Mouse (Mus musculus) right cerebral cortex, adult 18-20 months (tissue): ENCODE data around the gene Fam213a.

Experiments used
- DNase-seq: peaks from one replicate; pipeline ENCODE4 v3.0.0; 2022; ENCODE audit warnings: mixed read lengths

The Fam213a gene

DNA sequence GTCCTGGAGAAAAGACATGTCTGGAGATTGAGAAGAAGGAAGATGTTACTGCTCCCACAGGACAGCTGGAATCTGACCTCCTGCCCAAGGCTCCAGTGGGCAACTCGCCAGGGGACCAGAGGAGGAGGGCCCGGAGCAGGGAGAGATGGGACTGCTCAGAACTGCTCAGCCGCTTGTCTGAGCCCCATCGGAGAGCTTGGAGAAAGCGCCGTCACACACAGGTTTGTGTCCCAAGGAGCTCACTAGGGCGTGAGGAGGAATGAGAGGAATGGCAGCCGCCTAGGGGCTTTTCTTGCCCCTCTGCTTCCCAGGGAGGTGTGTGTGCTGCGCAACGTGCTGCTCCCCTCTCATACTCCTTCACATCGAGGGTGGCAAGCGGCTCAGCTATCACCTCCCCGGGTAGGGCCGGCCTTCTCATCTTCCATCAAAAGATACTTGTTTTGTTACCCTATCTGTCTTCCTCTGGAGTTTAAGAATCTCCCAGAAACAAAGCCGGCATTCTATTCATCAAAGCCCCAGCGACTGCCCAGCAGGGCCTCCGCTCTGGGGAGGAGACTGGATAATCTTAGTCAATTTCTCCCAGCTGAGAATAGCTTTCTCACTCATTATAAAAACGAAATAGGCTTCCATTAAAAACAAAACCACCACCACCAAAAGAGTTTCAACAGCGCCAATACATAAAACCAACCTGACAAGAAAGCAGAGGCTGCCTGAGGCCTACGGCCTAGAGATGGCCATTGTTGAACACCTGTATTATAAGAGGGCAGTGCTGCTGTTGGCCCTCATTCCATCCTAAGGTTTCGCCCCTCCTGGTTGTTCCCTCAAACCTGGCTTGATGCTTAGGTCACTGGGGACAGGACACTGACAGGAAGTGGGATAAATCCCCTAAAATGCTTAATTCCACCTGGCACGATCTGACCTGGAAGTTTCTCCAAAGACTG is 9.1 kb downstream of the Fam213a start:
- DNase-seq: no peak

DNA sequence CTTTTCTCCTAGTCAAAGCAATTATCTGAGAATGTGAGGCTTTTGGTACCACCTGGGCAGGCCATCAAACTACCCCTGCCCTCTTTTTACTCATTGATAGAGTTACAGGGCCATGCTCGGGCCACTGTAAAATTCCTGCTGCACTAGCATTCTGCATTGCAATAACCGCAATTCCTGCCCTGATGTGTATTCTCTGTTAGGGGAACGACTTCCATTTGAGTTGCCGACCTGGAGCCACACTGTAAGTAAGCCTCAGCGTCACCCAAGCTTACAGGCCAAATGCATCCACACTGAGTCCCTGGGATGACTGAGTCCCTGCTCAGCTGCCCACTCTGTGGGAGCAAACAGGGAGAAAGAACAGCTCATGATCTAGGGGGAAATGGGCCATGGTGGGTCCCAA is 12.0 kb downstream of the Fam213a start:
- DNase-seq: no peak

DNA sequence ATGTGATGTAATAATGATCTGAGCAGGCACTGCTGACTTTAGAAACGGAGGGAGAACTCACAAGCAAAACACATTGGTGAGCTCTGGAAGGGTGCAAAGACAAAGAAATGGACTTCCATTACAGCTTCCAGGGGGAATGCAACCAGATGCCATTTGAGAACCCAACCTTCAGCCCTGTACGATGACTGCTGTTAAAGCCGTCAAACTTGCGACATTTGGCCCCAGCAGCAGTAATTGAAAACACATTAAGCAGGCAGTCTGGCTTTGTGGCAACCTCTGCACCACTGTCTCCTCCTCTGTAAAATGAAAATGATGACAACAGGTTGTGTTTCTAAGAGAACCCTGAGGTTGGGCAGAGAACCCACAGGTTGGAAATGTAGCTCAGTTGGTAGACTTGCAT is 12.8 kb downstream of the Fam213a start:
- no peak for DNase-seq

DNA sequence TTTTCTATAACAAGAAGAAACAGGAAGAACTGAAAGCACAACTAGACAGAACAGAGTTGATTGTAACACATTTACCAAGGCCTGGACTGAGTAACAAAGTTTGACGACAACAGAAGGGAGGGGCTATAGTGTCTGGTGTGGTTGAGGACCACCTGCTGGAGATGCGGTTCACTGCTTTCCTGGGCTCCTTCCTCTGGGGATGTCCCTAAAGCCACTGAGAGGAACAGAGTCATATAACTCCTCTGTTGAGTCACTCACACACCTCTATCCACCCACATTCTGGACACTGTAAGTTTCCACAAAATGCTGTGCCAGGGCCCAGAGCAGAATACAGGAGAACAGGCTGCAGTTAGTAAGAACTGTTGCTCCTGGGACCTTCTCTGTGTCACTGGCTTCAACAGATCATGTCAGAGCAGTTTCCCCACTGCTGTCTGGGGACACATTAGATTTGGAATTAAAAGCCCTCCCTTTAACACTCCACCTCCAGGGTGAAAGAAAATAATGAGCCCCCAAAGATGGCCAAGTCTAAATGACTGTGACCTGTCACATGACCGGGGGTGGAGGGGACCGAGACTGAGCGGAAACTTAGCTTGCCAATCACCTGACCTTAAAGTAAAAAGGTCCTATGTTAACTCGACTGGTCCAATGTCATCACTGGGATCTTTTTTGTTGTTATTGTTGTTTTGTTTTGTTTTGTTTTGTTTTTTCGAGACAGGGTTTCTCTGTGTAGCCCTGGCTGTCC is 13.5 kb downstream of the Fam213a start:
- DNase-seq: no peak

DNA sequence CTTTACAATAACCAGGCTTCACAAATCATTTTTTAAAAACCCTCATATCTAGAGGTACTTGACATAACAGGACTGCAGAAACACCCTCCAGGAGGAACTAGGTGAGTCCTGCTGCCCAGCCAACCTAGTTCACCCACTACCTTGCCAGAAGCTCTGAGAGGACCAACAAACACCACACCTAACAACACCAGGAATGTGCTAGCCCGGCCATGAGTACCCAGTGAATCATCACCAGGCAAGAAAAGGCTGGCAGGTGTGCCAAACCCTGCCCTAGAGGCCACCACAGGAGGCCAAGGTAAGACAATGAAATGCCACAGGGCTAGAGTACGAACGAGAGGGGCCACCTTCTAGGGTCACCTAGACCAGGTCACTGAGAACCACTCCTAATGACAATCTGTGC is 17.4 kb downstream of the Fam213a start:
- DNase-seq: no peak

DNA sequence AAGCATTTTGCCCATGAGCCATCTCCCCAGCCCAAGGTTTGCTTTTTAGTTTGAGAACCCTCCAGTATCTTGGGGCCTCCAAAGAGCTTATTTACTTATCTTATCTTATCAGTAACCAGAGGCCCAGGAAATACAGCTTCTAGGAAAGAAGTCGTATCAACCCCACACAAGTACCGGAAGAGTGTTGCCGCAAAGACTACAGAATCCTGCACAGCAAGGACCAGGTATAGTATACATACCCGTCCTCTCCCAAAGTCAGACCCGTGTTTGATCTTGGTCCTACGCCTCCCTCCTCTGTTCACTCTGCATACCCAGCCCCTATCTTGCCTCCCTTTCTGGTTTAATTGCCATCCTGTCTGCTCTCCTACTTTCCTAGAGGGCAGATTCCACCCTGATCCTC is 21.1 kb downstream of the Fam213a start:
- DNase-seq: no peak

DNA sequence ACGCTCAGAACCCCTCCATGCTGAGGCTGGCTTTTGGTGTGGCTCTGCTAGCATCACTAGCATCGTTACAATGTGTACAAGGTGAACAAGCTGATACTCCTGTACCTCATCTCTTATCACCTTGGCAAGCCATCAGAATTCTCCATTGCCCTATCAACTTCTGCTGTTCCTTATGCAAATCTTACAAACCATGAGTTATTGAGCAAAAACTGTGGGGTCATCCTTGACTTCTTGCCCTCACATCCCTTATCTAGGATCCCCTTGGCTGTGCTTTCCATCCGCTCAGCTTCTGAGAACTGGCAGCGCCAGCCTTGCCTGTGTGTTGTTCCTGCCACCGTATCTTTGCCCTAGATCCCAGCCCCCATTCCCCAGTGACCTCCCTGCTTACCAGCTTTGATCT is 24.8 kb downstream of the Fam213a start:
- no peak for DNase-seq

DNA sequence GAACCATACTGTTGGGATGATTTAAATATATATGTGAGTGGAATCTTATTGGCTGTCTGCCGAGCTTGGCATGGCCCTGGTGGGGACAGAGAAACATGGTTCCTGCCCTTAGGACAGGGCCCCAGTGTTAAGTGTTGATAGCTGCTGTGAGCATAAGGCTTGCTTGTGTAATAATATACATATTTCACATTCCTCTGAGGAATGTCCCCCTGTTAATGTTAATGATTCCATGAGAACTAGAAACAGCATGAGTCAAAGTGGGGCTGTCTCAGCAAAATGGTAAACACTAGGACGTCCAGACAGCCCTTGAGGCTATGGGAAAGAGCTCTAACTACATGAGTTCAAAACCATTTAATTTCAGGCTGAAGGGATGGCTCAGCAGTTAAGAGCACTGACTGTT is 26.4 kb downstream of the Fam213a start:
- DNase-seq: no peak

DNA sequence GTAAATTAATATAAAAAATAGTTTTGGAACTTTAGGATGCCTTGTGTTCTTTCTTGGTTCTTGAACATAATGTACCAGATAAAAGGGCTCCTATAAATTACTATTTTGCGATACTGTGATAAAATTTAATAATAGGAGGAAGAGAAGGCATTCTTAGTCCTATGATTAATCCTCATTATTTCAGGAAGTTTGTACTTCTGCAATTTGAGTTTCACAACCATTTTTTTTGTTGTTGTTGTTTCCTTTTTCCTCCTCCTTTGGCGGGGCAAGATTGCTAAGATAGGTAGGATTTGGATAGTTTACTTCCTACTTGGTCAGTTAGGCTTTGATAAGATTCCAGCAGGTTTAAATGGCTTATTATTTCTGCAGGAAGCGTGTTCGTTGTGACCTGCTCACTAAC is 28.0 kb downstream of the Fam213a start:
- no peak for DNase-seq

DNA sequence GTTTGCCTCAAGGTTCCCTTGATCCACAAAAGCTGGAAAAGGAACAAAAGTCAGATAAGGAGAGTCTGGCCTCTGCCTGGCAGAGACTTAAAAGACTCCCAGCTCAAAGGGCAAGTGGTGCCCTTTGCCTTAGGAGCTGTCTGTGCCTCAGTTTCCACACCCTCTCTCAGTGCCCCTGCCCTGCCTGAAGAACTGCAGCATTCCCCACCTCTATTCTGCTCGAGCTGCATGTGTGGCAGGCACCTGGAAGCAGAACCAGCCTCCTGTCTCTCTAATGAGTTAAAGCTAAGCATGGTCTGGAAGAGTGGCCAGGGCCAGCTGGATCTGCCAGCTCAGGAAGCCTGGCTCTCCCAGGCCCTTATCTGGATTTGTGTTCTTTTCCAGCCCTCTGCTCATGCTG is 33.9 kb downstream of the Fam213a start:
- DNase-seq: no peak

DNA sequence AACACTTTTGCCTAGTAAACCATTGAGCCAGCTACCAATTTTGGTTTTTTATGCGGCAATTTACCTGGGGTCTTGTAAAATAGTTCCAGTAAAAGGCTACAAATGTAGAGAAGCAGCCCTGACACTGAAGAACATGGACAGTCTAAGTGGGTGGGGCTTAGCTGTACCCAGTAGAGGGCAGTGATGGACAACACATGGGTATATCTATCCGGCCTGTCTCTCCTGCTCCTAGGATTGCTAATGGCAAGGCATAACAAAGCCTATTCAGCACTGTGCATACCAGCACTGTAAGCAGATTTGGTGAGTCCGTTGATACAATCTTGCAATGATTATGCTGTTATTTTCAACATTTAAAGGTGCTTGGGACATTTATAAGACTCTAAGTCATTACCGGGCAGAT is 34.6 kb downstream of the Fam213a start:
- no peak for DNase-seq

DNA sequence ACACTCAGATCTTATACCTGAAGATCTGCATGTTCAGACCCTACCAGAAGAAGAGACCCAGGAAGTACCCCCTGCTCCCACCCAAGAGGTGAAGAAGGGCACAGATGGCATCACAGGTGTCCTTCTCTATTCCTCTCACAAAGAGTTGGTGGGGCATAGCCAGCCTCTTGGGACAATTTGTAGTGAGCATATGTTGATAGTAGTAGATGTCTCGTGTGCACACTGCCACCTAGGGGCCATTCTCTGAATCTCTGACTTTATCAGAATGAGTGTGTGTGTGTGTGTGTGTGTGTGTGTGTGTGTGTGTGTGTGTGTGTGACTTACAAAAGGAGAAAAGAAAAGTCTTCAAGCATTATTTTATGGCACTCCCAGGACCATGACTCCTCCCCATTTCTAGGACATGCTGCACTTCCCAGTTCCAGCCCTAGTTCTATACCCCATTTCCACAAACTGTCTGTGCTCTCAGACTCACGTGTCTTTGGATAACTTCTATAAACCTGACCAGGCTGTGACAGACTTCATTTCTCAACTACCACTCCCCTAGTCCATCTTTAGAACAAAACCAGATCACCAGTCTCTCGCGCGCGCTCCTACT is 38.4 kb downstream of the Fam213a start:
- peak; percentile 75 for DNase-seq

DNA sequence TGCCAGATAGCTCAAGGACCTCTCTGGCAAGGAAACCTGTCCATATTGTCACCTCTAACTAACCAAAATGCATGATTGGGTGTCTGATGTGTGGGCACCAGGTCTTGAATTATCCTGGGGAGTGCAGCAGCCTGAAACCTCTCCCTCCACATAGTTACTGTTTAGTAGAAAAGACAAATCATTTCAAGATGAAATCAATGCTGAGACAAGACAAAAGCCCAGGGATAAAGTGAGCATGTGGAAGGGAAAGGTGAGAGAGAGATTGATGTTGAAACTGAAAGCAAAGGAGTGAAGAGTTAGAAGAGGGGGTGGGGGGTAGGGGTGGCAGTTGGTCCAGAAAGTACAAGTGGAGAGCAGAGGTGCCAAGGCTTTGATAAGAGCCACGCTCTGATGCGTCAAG is 45.5 kb downstream of the Fam213a start:
- no peak for DNase-seq

DNA sequence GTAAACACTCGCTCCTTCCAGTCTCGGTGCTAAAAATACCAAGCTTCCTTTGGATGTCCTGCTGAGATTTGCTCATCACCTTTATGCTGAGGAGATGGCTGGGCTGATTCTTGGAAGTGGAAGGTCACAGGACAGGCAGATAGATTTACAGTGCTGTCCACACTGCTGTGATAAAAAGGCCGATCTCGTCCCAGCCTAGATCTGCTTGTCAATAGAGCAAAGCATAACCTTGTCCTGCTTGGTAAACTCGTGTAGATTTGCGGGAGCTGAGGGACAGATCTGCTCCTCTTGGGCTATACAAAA is 46.0 kb downstream of the Fam213a start:
- no peak for DNase-seq

DNA sequence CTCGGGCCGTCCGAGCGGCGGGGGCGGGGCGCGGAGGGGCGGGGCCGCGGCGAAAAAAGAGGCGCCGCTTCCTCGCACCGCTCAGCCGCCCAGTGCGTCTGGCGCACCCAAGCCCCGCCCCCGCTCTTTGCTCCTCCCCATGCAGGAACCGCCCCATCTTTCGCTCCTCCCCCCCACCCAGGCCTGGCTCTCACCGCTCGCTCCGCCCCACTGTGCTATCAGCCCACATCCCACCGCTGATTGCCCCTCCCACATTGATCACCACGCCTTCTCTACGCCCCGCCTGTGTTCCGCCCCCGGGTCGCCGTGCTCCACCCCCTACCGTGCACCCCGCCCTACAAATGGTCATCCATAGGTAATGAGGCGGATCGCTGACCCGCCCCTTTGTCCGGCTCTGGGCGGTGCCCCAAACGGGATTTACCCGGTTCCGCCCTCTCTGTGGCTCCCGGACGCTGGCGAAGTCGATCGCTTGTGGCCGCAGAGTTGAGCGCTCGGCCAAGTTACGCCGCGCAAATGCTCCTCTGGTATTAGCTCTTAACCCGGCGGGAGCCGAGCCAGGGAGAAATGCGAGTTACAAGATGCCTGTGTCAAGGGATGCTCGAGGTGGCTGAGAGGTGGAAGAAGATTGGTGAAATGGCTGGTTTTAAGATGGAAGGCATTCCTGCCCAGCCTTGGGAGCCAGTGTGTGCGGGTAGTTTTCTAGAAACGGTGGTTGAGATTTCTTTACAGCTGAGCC is 46.6 kb downstream of the Fam213a start:
- DNase-seq: peak; percentile 97

DNA sequence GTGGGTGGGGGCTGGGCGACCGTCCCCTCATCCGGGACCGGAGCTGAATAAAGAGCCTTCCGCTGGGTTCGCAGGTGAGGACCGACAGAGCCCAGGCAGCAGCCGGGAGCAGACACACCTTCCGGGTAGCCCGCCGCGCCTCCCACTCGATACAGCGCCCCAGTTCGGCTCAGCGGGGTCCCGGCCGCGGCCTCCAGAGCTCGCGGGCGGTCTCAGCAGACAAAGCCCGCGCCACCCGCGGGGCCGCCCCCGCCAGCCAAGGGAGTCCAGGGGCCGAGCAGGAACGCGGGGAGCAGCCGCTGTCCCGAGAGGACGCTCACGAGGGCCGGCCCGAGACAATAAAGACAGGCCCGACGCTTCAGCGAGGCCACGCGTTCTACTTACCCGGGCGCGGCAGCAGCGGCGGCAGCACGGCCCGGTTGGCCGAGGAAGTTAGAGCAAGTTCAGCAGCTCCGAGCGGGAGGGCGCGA is 47.2 kb downstream of the Fam213a start, which contains the start of gene Tspan14:
Gene Tspan14, minus strand, starts transcription at position 416 of the 470 bp plus-strand sequence.
- no peak for DNase-seq

DNA sequence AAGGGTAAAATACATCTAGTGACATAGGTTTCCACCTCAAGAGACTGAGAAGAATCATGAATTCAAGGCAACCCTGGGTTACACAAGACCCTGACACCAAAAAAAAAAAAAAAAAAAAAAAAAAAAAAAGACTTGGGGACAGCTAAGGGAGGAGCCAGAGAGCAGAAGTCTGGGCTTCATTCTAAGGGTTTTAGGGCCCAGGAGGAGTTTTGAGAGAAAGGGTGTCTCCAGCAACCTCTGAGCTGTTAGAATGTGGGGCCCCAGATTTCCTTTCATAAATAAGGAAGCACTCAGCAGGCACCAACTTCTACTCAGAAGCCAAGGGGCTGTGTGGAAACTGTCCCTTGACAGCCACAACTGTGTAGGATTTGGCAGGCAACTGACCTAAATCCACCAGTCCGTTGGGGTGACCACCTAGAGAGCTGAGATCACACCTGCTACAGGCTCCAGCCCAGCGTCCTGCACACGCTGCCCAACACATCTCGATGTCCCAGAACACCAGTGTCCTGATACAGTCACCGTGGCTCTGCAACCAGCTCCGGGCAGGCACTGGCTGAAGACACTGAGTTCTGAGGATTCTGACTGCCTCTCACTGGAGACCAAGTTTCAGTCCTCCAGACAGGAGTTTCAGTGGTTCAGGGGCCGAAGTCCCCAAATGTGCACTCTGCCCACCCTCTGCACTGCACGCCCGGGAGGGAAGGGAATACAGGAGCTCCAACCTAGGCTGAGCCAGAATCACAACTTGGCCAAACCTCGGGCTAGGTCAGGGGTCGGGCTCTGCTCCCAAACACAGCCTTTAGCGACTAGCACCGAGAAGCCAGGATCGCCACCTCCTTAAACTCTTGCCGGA is 47.9 kb downstream of the Fam213a start:
- no peak for DNase-seq

DNA sequence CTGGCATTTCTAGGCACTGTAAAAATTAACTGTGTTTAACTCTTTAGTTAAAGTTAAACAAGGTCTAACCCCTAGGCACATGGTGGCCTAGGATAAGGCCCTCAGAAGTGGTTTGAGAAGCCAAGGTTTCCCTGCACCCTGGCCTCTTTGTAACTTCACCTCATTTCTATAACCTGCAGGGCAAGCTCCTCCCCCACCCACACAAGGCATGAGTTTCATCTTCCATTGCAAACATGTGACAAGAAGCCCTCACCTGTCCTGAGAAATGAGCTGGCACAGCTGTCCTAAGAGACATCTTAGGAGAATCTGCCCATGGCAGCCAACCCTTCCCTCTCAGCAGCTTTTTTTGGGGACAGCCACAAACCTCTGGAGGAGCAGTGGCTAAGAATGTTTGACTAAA is 48.7 kb downstream of the Fam213a start:
- DNase-seq: no peak

DNA sequence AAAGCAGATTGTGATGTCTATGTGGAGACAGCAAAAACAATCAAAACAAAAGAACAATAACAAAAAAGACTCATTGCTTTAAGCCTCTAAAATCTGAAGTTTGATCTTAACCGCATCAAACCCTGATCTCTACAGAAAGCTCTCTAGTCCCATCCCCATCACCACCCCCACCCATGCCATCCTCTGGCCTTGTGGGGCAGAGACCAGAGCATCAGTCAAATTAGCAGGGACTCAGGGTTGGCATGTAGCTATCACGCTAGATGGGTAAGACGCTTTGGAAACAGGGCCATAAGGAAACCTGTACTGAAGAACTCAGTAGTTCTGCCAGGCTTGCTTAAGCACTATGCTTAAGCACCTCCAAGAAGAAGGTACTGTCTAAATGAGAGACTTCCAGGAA is 49.4 kb downstream of the Fam213a start:
- DNase-seq: no peak

DNA sequence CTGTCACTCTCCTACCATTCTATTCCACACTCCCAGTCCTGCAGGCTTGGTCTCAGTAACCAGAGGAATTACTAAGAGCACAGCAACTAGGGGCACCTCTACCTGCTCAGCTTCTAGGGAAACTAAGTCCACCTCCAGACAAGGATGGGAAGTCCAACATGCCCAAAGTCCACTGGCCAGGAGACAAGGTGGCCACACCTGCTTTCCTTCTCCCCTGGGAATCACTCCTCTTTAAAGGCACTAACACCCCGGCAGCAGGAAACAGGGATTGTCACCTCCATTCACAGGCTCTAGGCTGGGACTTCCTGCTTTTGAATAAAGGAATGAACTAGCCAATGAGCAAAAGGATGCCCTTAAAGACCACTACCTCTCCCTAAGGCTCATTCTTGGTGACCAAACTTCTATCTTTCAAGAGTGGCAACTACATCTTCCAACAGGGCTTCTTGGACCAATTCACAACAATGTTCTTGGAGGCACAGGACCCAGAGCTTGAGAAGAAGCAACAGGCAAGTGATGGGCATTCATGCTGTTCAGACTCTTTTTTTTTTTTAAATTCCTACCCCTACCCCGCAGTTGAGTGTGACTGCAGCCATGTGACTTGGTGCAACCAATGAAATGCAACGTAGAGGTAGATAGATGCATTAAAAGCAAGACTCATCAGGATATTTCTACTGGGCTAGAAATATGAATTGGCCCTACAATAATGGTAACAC is 49.9 kb downstream of the Fam213a start:
- DNase-seq: no peak
